Mouse (Mus musculus): ENCODE results near the gene Slc38a11.

GRCm38 (mm10) chr2:65266576-65267299 lies 97.1 kb downstream of the Slc38a11 start:
- TF ChIP-seq CTCF (IDR thresholded peaks at IDR 0.05; ENCODE audit: borderline replicate concordance, control insufficient read depth, extremely low read depth, insufficient read depth, low read length, poor library complexity) (no peak), POLR2A (IDR thresholded peaks at IDR 0.05; ENCODE audit: control insufficient read depth, extremely low read depth, insufficient read depth, low read length, poor library complexity) (no peak)

All from thymus, adult 2 months (tissue).